Mouse (Mus musculus): Measurements from ENCODE around the gene Styx. TPM values are rescaled to one million over a fixed set of nuclear protein-coding genes. Genes with fewer than 3 reads are reported as not detected.

The Styx gene
- polyA plus RNA-seq, 1 experiment from 2014 or later: 58.8 TPM

GRCm38 (mm10) chr14:45419323-45419722, 68.4 kb downstream of the Styx start:
- no peak overlapping the region for H3K9ac ChIP-seq
- no peak overlapping the region for H3K4me2 ChIP-seq
- H3K27ac ChIP-seq: no peak overlapping the region
- WGBS: 67% methylated on average over 4 of the region's 4 CpGs
- no peak for ATAC-seq (replicated peaks; ENCODE audit: insufficient number of reproducible peaks, insufficient read depth, low FRiP score, low read depth)
- no peaks in the 10 kb centered on the region for H3K4me1 ChIP-seq (replicated peaks)
- no peaks in the 10 kb centered on the region for H3K27me3 ChIP-seq
- H3K9me3 ChIP-seq (replicated peaks): no peaks in the 10 kb centered on the region
- H3K36me3 ChIP-seq: no peaks in the 10 kb centered on the region
- no peak overlapping the region for H3K4me3 ChIP-seq

DNA sequence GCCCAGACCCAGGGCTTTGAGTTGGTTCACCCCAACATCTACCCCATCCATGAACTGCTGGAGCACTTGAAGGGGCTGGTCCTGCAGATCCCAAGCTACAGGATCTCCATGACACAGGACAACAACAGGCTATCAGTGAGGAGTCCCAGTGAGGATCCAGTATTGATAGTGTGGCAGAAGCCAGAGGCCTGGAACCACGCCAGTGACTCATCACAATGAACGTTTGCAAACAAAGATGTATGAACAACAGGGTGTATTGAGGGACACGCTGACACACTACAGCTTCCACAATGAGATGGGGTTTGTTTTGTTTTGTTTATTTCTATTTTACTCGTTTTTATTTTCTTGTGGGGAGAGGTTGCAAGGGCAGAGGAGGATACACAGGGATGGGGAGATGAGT, 71.5 kb downstream of the Styx start:
- H3K9me3 ChIP-seq (replicated peaks): peaks cover 4% of the 10 kb centered on the region; the same call in 1 of the 2 replicates
- H3K4me3 ChIP-seq: no peak overlapping the region
- H3K9ac ChIP-seq: no peak overlapping the region
- H3K4me2 ChIP-seq: no peak overlapping the region
- ATAC-seq (replicated peaks; ENCODE audit: insufficient number of reproducible peaks, insufficient read depth, low FRiP score, low read depth): no peak
- no peak overlapping the region for H3K27ac ChIP-seq
- H3K4me1 ChIP-seq (replicated peaks): no peaks in the 10 kb centered on the region
- no peaks in the 10 kb centered on the region for H3K36me3 ChIP-seq
- 54% methylated on average over 4 of the region's 4 CpGs for WGBS
- no peaks in the 10 kb centered on the region for H3K27me3 ChIP-seq

GRCm38 (mm10) chr14:45423220-45423619, 72.3 kb downstream of the Styx start:
- no peak for ATAC-seq (replicated peaks; ENCODE audit: insufficient number of reproducible peaks, insufficient read depth, low FRiP score, low read depth)
- Histone ChIP-seq H3K27ac (no peak overlapping the region), H3K4me2 (no peak overlapping the region), H3K4me1 (replicated peaks) (no peaks in the 10 kb centered on the region), H3K9ac (no peak overlapping the region), H3K36me3 (no peaks in the 10 kb centered on the region), H3K4me3 (no peak overlapping the region), H3K27me3 (no peaks in the 10 kb centered on the region), H3K9me3 (replicated peaks) (peaks cover 4% of the 10 kb centered on the region; the same call in 1 of the 2 replicates)
- 7% methylated on average over 5 of the region's 5 CpGs for WGBS

DNA sequence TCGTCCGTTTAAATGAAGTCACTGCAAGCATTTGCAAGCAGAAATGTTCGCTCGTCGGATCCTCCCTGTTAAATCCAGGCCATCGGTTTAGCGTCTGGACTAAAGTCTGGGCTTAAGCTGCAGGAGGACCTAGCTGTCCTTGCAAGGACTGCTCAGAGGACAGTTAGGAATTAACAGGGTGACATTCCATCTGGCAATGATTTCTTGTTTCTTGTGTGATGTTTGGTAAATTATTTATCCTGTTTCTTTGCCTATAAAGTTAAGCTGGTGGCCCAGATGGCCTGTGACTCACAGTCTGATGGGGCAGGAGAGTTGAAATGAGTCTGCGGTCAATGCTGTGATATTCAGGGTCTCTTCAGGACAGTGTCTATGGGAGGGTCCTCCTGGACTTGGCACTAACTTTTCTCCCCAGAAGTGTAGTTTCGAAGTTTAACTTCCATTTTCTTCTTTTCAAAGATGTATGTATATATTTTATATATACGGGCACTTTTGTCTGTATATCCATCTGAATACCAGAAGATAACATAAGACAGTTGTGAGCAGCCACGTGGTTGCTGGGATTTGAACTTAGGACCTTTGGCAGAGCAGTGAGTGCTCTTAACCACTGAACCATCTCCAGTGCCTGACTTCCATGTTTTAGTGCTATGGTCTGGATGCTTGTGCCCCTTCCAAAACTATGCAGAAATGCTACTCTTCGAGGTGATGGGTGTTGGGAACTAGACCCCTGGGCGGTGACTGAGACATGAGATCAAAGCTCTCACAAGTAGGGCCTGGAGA, 79.4 kb downstream of the Styx start:
- 88% methylated on average over 13 of the region's 13 CpGs for WGBS

GRCm38 (mm10) chr14:45432003-45432402, 81.1 kb downstream of the Styx start:
- H3K27ac ChIP-seq: no peak overlapping the region
- no peak for ATAC-seq (replicated peaks; ENCODE audit: insufficient number of reproducible peaks, insufficient read depth, low FRiP score, low read depth)
- H3K9me3 ChIP-seq (replicated peaks): no peaks in the 10 kb centered on the region
- no peak overlapping the region for H3K9ac ChIP-seq
- H3K4me2 ChIP-seq: no peak overlapping the region
- H3K27me3 ChIP-seq: no peaks in the 10 kb centered on the region
- H3K4me3 ChIP-seq: no peak overlapping the region
- no peaks in the 10 kb centered on the region for H3K4me1 ChIP-seq (replicated peaks)
- WGBS: 64% methylated on average over 4 of the region's 4 CpGs
- H3K36me3 ChIP-seq: no peaks in the 10 kb centered on the region

More for the DNA sequence above, 79.4 kb downstream of the Styx start:
- Histone ChIP-seq H3K27ac (no peak overlapping the region), H3K4me2 (no peak overlapping the region), H3K9me3 (replicated peaks) (peaks cover 4% of the 10 kb centered on the region; the same call in 1 of the 2 replicates), H3K4me1 (replicated peaks) (no peaks in the 10 kb centered on the region), H3K27me3 (no peaks in the 10 kb centered on the region), H3K4me3 (no peak overlapping the region), H3K36me3 (no peaks in the 10 kb centered on the region), H3K9ac (no peak overlapping the region)
- no peak for ATAC-seq (replicated peaks; ENCODE audit: insufficient number of reproducible peaks, insufficient read depth, low FRiP score, low read depth)

DNA sequence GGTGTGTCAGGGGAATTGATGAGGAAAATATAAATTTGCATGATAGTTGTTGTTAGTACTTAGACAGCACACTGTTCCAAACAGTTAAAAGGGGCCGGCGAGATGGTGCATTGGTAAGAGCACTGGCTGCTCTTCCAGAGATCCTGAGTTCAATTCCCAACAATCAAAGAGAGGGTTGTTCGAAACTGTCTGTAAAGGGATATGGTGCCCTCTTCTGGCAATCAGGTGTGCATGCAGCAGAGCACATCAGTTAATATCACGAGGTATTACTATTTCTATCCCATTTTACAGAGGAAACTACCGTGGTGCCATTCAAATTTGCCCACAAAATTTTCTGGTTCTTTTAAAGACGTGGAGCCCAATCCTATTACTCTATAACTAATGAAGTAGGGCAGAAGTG, 83.3 kb downstream of the Styx start:
- Histone ChIP-seq H3K9ac (no peak overlapping the region), H3K27me3 (no peaks in the 10 kb centered on the region), H3K36me3 (no peaks in the 10 kb centered on the region), H3K27ac (no peak overlapping the region), H3K4me3 (no peak overlapping the region), H3K9me3 (replicated peaks) (no peaks in the 10 kb centered on the region), H3K4me1 (replicated peaks) (no peaks in the 10 kb centered on the region), H3K4me2 (no peak overlapping the region)
- 70% methylated on average over 6 of the region's 6 CpGs for WGBS
- no peak for ATAC-seq (replicated peaks; ENCODE audit: insufficient number of reproducible peaks, insufficient read depth, low FRiP score, low read depth)

DNA sequence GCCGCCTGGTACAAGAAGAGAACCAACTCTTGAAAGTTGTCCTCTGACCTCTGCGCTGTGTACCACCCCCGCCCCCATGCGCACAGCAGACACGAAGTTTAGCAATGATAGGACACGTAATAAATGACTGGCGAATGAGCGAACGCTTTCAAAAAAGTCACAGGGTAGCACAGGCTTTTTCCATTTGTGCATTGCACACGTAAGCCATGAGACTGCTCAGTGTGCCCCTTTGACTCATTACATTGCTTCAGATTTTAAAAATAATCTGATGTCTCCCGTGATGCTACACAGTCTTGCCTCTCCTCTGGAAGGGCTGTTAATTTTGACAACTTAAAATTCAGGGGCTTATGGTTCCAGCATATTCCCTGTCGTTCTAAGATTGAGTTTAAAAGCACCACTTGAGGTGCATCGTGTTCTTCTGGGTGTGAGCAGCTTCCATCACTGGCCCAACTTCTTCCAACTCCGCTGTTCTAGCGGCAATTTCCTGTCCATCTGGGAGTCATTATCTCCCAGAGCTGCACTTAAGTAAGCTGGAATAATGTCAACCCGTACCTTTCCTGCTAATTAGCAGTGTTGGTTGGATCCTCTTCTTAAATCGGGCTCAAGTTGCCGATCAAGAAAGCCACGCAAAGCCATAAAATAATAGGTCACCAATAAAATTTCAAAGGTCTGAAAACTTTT, 87.5 kb downstream of the Styx start:
- H3K4me1 ChIP-seq (replicated peaks): peaks cover 5% of the 10 kb centered on the region; the same call in 1 of the 2 replicates
- H3K27me3 ChIP-seq: no peaks in the 10 kb centered on the region
- H3K9ac ChIP-seq: no peak overlapping the region
- no peak overlapping the region for H3K27ac ChIP-seq
- no peaks in the 10 kb centered on the region for H3K36me3 ChIP-seq
- 77% methylated on average over 19 of the region's 19 CpGs for WGBS
- H3K9me3 ChIP-seq (replicated peaks): no peaks in the 10 kb centered on the region
- H3K4me2 ChIP-seq: no peak overlapping the region
- no peak for ATAC-seq (replicated peaks; ENCODE audit: insufficient number of reproducible peaks, insufficient read depth, low FRiP score, low read depth)
- H3K4me3 ChIP-seq: no peak overlapping the region

DNA sequence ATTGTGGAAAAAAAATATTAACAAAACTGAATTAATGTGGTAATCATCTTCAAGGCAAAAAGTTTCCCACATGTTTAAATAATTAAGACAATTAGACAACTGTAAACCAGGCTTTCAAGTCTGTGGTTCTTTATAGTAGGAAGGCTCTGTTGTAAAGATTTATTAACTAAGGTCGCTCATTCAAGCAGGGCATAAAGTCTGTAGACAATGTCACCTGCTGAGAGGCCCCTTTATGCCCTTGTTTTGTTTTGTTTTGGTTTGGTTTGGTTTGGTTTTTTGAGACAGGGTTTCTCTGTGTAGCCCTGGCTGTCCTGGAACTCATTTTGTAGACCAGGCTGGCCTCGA, 88.0 kb downstream of the Styx start:
- H3K36me3 ChIP-seq: no peaks in the 10 kb centered on the region
- no peak overlapping the region for H3K9ac ChIP-seq
- ATAC-seq (replicated peaks; ENCODE audit: insufficient number of reproducible peaks, insufficient read depth, low FRiP score, low read depth): no peak

DNA sequence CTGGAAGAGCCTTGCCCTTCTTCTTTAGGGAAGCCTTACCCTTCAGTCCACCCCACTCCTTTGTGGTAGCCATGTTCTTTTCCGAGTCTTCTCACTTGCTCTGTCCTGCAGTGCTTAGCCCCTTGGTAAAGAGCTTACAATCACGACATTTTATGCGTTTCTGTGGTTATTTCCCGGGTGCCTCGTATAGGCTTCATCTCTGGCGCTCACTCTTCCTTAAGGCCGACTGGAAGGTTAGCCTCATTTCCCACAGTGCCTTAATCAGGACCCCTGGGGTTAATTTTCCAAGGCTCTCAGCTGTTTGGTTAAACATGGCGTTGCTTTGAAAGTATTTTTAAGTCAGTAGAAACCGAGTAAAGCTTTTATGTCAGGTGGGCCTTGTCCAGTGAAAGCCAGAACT, 88.5 kb downstream of the Styx start:
- ATAC-seq (replicated peaks; ENCODE audit: insufficient number of reproducible peaks, insufficient read depth, low FRiP score, low read depth): no peak
- Histone ChIP-seq H3K9ac (no peak overlapping the region), H3K4me3 (no peak overlapping the region), H3K36me3 (no peaks in the 10 kb centered on the region), H3K4me1 (replicated peaks) (peaks cover 5% of the 10 kb centered on the region; the same call in 1 of the 2 replicates), H3K4me2 (no peak overlapping the region), H3K27me3 (no peaks in the 10 kb centered on the region), H3K27ac (no peak overlapping the region), H3K9me3 (replicated peaks) (no peaks in the 10 kb centered on the region)
- 81% methylated on average over 9 of the region's 9 CpGs for WGBS

More for the DNA sequence above, 88.0 kb downstream of the Styx start:
- H3K27ac ChIP-seq: no peak overlapping the region
- no peak overlapping the region for H3K4me3 ChIP-seq
- H3K4me2 ChIP-seq: no peak overlapping the region
- no peaks in the 10 kb centered on the region for H3K27me3 ChIP-seq
- H3K4me1 ChIP-seq (replicated peaks): peaks cover 5% of the 10 kb centered on the region; the same call in 1 of the 2 replicates
- WGBS: 94% methylated on average over 2 of the region's 2 CpGs
- H3K9me3 ChIP-seq (replicated peaks): no peaks in the 10 kb centered on the region

- 62% methylated on average over 6 of the region's 6 CpGs for WGBS
- ATAC-seq (replicated peaks; ENCODE audit: insufficient number of reproducible peaks, insufficient read depth, low FRiP score, low read depth): no peak
- H3K27me3 ChIP-seq: no peaks in the 10 kb centered on the region
These were observed 90.4 kb downstream of the Styx start for GRCm38 (mm10) chr14:45441291-45441690.

DNA sequence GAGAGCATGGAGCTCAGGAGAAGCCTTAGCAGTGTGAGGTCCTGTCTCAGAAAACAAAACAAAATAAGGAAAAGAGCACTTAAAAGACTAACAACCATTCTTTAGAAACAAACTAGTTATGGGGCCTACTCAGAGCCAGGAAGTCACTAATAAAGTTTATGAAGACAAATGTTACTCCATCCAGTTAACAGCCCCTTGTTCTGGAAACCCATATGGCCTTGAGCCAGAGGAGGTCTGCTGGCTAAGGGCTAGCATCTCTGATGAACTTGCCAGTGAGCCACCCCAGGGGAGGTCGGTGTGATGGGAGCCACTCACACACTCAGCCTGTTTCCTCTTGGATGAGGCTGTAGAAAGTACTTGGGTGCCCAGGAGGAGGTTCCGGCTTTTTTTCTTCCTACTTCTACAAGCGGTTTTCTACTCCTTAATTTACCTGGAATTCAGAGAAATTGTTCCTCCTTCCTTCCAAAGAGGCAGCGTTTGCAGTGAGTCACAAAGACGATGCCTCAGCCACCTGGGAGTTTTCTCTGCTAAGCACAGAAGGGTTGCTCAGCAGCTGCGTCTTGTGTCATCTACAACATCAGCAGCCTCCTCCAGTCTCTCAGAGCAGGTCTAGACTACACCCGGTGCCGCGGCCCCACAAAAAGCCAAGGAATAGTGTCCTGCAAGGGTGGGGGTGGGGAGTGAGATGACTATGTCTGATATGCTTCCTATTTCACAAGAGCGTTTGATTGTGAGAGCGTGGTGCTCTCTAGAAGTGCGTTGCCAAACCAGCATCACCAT, 92.1 kb downstream of the Styx start:
- no peak for ATAC-seq (replicated peaks; ENCODE audit: insufficient number of reproducible peaks, insufficient read depth, low FRiP score, low read depth)
- no peaks in the 10 kb centered on the region for H3K9me3 ChIP-seq (replicated peaks)
- H3K36me3 ChIP-seq: no peaks in the 10 kb centered on the region
- H3K4me3 ChIP-seq: no peak overlapping the region
- no peak overlapping the region for H3K27ac ChIP-seq
- no peak overlapping the region for H3K9ac ChIP-seq
- H3K27me3 ChIP-seq: no peaks in the 10 kb centered on the region
- H3K4me1 ChIP-seq (replicated peaks): peaks cover 18% of the 10 kb centered on the region
- 52% methylated on average over 12 of the region's 12 CpGs for WGBS
- no peak overlapping the region for H3K4me2 ChIP-seq

More at GRCm38 (mm10) chr14:45441291-45441690, 90.4 kb downstream of the Styx start:
- no peak overlapping the region for H3K4me3 ChIP-seq
- peaks cover 18% of the 10 kb centered on the region for H3K4me1 ChIP-seq (replicated peaks)
- H3K27ac ChIP-seq: no peak overlapping the region
- no peak overlapping the region for H3K4me2 ChIP-seq
- H3K9me3 ChIP-seq (replicated peaks): no peaks in the 10 kb centered on the region
- no peaks in the 10 kb centered on the region for H3K36me3 ChIP-seq
- no peak overlapping the region for H3K9ac ChIP-seq

Data from heart, embryonic 15.5 days (tissue).